Mouse (Mus musculus): ENCODE measurements at regions not wholly inside any gene's neighbourhood (a gene's known extent, or its start where the extent isn't known, plus 50 kb on each side); places are given as distances from the start of the nearest gene placed in this dataset.

- ATAC-seq (replicated peaks; ENCODE audit: low FRiP score, low TSS enrichment, poor library complexity, severe bottlenecking) = peak; percentile 74
Observed at GRCm38 (mm10) chr2:174532671-174533363, 59.9 kb upstream of the Prelid3b start.

- ATAC-seq (replicated peaks; ENCODE audit: low FRiP score, low TSS enrichment, poor library complexity, severe bottlenecking) = no peak
Observed at GRCm38 (mm10) chr2:174540717-174541116, 67.8 kb upstream of the Prelid3b start.

DNA sequence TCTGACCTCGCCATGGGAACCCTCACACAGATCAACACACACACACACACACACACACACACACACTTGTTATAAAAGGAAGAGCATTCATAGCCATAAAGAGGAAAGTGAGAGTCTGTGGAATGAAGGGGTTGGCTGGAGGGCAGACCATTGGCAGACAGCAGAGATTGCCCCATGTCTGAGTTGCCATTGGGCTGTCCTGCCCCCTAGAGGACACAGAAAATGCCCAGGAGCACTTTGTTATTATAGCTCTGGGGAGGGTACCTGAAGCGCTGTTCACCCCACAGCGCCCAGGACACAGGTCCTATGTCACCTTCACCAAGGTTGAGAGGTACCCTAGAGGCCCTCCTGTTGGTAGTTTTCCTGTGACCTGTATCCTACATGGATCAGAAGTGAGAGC is 74.3 kb upstream of the Prelid3b start:
- ATAC-seq (replicated peaks; ENCODE audit: low FRiP score, low TSS enrichment, poor library complexity, severe bottlenecking) = peak; percentile 61

- no peak for ATAC-seq (replicated peaks; ENCODE audit: low FRiP score, low TSS enrichment, poor library complexity, severe bottlenecking)
Observed at GRCm38 (mm10) chr2:174547701-174548100, 74.8 kb upstream of the Prelid3b start.

GRCm38 (mm10) chr2:174548776-174549175 is 75.9 kb upstream of the Prelid3b start:
- no peak for ATAC-seq (replicated peaks; ENCODE audit: low FRiP score, low TSS enrichment, poor library complexity, severe bottlenecking)

GRCm38 (mm10) chr2:174555778-174556177 is 82.9 kb upstream of the Prelid3b start:
- ATAC-seq (replicated peaks; ENCODE audit: low FRiP score, low TSS enrichment, poor library complexity, severe bottlenecking) = no peak

DNA sequence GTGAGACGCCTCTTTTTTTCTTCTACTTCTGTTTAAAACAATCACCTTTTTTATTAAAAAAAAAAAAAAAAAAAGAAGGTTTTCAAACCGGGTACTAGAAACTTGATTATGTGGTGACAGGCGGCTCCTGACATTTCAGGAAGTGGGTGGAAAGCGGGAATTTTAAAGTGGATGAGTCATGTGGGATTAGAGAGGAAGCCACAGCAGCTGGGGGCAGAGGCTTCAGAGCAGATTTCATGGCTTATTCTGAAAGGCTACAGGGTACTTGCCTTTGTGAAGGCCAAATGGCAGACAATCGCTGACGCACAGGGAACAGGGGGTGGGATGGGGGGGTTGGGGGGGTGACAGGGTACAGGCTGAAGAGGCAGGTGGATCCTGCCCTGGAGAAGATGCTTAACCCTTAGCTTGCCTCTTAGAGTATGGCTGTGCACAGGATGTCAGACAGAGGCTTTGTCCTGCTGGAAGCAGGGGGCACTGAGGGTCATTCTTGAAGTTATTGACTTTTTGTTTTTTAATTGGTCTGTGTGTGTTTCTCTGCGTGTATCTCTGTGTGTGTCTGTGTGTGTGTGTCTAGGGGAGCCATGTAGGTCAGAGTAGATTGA is 81.4 kb upstream of the Zfp831 start:
- no peak for ATAC-seq (replicated peaks; ENCODE audit: low FRiP score, low TSS enrichment, poor library complexity, severe bottlenecking)

DNA sequence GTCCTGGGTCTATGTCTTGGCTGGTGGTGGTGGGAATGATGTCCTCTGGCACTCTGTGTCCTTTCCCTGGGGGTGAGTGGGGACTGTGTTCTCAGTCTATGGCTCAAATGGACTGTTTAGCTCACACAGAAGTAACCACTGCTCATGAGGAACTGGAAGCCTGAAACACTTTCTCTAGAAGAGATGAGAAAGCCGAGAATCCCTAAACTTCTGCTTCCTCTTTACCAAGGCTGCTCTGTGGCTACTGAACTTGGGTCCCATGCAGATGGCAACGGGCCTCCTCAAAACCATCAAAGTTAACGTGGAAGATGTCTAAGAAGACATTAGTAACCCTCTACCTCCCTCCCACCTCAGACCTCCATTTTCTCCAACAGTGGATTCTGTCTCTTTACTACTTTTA is 79.4 kb upstream of the Zfp831 start:
- no peak for ATAC-seq (replicated peaks; ENCODE audit: low FRiP score, low TSS enrichment, poor library complexity, severe bottlenecking)

DNA sequence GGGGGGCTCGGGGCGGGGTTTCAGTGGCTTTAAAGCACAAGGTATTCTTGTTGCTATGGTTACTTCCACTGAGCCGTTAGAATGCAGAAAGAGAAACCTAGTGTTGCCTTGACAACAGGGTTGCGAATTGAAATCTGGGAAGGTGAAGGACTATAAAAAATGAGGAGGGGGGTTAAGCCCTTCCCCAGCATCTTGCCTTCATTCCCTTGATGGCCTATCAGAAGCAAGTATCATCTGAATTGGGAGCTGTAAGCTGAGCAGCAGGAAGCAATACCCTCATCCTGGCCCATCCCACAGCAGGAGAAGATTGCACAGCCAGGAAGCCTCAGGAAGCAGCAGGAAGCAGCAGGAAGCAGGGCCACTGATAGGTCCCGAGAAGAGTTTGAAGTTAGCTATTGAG is 78.5 kb upstream of the Zfp831 start:
- no peak for ATAC-seq (replicated peaks; ENCODE audit: low FRiP score, low TSS enrichment, poor library complexity, severe bottlenecking)

DNA sequence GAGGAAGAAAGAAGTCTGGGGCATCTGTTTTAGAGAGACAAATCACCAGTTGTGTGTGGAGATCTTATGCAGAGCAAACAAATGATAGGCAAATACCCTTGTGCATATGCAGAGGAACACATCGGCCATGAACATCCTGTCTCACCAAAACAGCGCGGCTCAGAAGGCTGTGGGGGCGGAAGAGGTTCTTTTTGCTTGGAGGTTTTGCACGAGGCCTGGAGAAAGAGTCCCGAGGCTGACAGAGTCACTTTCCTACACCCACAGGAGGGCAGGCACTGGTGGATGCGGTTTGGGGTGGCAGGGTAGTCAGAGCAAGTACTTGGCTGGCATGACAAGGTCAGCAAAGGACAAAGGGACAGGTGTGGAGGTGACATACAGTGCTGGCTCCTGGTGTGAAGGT is 77.4 kb upstream of the Zfp831 start:
- ATAC-seq (replicated peaks; ENCODE audit: low FRiP score, low TSS enrichment, poor library complexity, severe bottlenecking) = no peak

DNA sequence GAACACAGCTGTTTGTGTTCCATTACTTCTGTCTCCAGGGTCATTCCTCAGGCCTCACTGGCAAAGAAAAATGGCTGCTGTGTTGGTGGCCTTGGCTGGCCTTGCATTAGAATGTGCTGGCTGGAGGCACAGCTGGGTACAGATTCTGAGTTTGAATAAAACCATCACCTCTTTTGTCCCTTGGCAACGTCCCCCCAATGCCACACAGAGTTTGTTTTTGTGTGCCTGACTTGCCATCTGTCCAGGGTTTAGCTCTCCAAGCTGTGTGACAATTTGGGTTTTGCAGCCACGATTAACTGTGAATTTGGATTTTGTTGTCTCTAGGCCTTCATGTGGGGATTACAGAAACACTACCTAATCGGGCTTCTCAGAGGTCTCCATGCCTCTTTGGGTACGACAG is 76.6 kb upstream of the Zfp831 start:
- no peak for ATAC-seq (replicated peaks; ENCODE audit: low FRiP score, low TSS enrichment, poor library complexity, severe bottlenecking)

- ATAC-seq (replicated peaks; ENCODE audit: low FRiP score, low TSS enrichment, poor library complexity, severe bottlenecking) = peak; percentile 27
Observed at GRCm38 (mm10) chr2:174574804-174575507, 68.4 kb upstream of the Zfp831 start.

GRCm38 (mm10) chr2:174575546-174575945 is 67.8 kb upstream of the Zfp831 start:
- ATAC-seq (replicated peaks; ENCODE audit: low FRiP score, low TSS enrichment, poor library complexity, severe bottlenecking) = peak; percentile 72

- ATAC-seq (replicated peaks; ENCODE audit: low FRiP score, low TSS enrichment, poor library complexity, severe bottlenecking) = peak; percentile 95
Observed at GRCm38 (mm10) chr2:174580906-174581703, 62.2 kb upstream of the Zfp831 start.

DNA sequence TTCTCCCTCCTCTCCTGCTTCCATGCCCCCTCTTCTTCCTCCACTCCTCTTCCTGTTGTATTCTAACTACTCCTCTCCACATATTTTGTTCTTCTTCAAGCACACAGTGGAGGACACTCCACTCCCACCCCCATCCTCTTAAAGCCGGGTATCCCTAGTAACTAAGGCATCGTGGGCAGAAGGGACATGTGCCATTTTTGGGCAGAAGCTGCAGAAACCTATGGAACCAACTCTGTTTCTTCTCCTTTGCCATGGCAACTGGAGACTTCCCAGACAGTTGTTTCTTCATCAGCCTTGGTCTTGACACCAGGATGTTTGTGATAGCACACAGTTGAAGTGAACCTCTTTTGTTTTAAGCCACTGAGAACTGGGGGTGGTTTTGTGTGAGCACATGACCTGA is 59.1 kb upstream of the Zfp831 start:
- no peak for ATAC-seq (replicated peaks; ENCODE audit: low FRiP score, low TSS enrichment, poor library complexity, severe bottlenecking)

Data from megakaryocyte-erythroid progenitor cell, adult 5-6 weeks (primary cell).